Mouse (Mus musculus) right cerebral cortex, postnatal 10 days (tissue): ENCODE data around the gene Sly.
"Not testable (repeated sequence)": the region's sequence is repeated elsewhere in the genome, so short reads cannot be mapped to it uniquely, and the experiment has no call there.

ENCODE experiments used
- DNase-seq, 2 experiments: peaks; one replicate each; pipeline ENCODE4 v3.0.0; 2021; ENCODE audit warnings: low spot score in 2 of 2

Sly gene

GRCm38 (mm10) chrY:57186888-57187287, at the start of gene Sly:
Gene Sly, plus strand, starts transcription at chrY:57187188.
- DNase-seq, result not testable (repeated sequence)
